Mouse (Mus musculus) Patski (cell line): ENCODE results near the gene Tpp1. TPM values are rescaled to one million over a fixed set of nuclear protein-coding genes. Genes with fewer than 3 reads are reported as not detected.

Experiments
- ATAC-seq: fragments of 100-300 bp; one replicate; pipeline ENCODE4 v1.8.0; 2021
- CTCF ChIA-PET: fragments of 350-600 bp; sonication (Branson Sonifier 250); formaldehyde crosslinking; loops from one replicate; lab custom pipeline; 2022; ENCODE audit warnings: inconsistent platforms; lab: Charles Lee
- POLR2A ChIA-PET: fragments of 350-600 bp; sonication (Branson Sonifier 250); formaldehyde crosslinking; loops from one replicate; lab custom pipeline; 2022; ENCODE audit warnings: antibody characterized with exemption, inconsistent platforms; lab: Charles Lee
- DNase-seq: peaks from one replicate; pipeline ENCODE4 v3.0.0-alpha.2; 2011; ENCODE audit warnings: low read depth, low spot score
- H3K27me3 ChIP-seq: fragments of 371-371 bp; one replicate; pipeline ENCODE4 v1.5.1; 2021
- CTCF ChIP-seq: fragments of 100-300 bp; IDR thresholded peaks from one replicate; pipeline ENCODE4 v1.5.1; 2021
- in situ Hi-C: fragments of 300-500 bp; cut with MboI; formaldehyde crosslinking; loops from 3 replicates; pipeline ENCODE4 v1.11.1; 2018; ENCODE audit warnings: low pct_unique_long_range_greater_than_20kb, mixed read lengths
- polyA plus RNA-seq: library from polyadenylated mRNA; unstranded; gene quantifications from one replicate; pipeline ENCODE4 v1.2.3, GENCODE M21; 2021

Gene Tpp1
- polyA plus RNA-seq, 1 experiment from 2014 or later = 211 TPM

DNA sequence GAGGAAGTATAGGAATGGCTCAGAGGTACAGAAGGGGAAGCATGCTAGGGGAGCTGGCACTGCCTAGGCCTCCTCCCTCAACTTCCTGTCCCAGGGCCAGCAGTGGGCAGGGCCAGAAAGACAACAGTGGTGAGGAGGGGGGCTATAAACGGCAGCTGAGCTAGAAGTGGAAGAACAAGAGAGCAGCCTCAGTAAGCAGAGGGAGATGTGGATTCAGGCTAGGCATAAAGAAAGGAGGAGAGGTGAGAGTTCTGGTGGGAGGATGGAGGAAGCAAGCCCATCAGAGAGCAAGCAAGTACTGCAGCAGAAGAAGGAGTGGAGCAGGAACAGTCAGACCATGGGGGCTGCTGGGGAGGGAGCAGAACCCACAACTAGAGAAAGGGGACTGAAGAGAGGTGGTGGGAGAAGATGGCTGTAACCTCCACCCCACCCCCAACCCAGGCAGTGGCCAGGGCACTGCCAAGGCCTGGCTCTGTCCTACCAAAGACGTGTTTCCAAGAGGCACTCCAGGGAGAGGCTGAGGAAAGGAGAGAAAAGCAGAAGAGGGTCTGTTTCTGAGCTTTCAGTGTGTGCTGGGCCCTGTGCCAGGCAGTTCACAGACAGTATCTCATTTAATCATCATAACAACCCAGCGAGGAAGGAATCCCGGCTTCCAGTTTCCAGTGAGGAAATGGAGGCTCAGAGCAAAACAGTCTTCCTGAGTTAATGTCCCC is 26.7 kb upstream of the Tpp1 start:
- ChIA-PET CTCF (no interaction called here), POLR2A (no interaction called here)
- DNase-seq (no peak), ATAC-seq (no peak)
- H3K27me3 ChIP-seq = peaks cover 2% of the 10 kb centered on the region
- TF ChIP-seq CTCF = no peak
- in situ Hi-C loops = no loop called here

DNA sequence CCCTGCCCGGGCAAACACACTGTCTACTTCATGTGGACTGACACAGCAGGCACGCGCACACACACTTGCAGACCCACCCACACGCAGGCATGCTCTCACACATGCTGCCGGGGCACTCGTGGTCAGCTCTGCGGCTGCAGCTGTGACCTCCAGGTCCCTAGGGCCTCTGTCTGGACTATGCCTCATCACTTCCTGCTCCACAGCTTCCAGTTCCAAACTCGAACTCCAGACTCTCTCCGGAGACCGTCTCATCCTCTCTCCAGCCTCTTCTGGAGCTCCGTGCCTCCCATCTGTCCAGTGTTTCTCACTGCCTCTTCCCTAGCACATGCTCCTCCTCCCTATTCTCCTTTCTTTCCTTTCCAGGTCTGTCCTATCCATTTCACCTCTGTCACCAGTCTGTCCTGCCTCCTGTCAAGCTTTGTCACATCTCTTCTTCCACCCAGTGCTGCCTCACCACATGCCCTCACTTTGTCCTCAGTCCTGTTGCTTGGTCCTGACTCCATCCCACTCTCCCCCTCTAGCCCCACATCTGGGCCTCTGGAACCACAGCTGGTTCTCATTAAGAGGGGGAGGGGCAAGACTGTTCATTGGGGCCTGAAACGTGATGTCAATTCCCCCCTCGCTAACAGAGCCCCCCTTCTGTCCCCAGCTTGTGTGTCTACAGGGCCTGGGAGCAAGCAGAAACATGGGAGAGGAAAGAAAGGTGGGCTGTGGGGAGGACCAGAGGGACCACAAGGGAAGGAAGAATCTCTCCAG is 25.9 kb upstream of the Tpp1 start:
- POLR2A ChIA-PET = no interaction called here
- DNase-seq = no peak
- no peak for ATAC-seq

DNA sequence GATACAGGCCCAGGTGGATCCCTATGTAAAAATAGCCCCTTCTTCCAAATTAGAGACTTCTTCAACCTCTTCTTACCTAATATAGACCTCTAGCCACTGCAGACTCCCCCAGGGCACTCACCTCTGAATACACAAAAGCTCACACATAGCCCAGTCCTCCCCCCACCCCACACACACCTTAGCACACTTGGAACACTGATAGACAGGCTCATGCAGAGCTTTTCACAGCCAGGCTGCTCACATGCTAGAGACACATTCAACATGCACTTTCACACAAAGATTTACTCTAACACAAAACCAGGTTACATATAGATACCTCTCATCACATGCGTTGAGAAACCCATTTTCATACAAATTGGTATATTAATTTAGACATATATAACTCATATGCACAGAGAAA is 25.3 kb upstream of the Tpp1 start:
- no peak for TF ChIP-seq CTCF

More for the DNA sequence above, 25.9 kb upstream of the Tpp1 start:
- TF ChIP-seq CTCF = no peak
- CTCF ChIA-PET = no interaction called here
- no peaks in the 10 kb centered on the region for H3K27me3 ChIP-seq
- in situ Hi-C loops = no loop called here

DNA sequence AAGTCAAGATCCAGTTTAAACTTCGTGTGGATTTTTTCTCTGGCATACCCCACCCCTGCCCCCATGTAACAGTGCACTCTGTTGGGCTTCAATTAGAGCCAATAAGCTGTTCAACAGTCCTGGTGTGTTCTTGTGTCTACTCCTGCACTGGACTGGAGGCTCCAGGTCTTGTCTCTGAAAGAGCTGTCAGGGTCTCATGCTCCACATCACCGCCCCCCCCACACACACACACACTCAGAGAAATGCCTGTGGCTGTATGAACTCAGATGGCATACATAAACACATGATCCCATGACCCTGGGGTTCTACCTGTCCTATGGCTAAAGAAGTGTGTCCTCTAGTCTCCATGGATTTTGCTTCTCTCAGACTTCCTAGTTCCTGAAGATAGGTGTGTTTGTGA is 24.0 kb upstream of the Tpp1 start:
- in situ Hi-C loops = no loop called here
- H3K27me3 ChIP-seq = no peaks in the 10 kb centered on the region
- ATAC-seq (no peak), DNase-seq (no peak)
- POLR2A ChIA-PET = no interaction called here
- CTCF ChIA-PET = interaction anchor here (1.7 kb wide), 1 partner anchor 15 kb away, joined by 3 read pairs; no protein-coding TSS in a partner anchor
- no peak for TF ChIP-seq CTCF

More for the DNA sequence above, 25.3 kb upstream of the Tpp1 start:
- H3K27me3 ChIP-seq = no peaks in the 10 kb centered on the region
- in situ Hi-C loops = no loop called here
- CTCF ChIA-PET = no interaction called here
- no peak for ATAC-seq
- DNase-seq = no peak
- POLR2A ChIA-PET = no interaction called here

DNA sequence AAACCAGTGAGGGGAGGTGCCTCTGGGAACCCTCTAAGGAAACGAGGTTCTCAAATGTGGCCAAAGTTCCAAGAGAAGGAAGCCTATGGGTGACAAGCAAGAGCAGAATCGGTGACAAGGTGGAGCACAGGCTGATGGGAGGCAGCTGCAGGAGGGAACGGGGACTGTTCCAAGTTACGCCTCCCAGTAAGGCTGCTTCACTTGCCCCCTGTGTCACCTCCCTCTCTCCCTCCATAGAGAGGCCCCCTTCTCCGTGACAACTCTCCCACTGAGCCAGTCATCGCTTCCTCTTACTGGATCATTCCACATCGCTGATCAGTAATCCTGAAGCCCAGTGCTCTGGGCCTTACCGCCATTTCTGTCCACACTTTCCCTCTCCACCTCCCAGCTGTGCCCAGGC is 22.6 kb upstream of the Tpp1 start:
- no peak for DNase-seq
- CTCF ChIA-PET = interaction anchor here (1.7 kb wide), 1 partner anchor 17 kb away, joined by 3 read pairs; no protein-coding TSS in a partner anchor
- ATAC-seq = no peak
- H3K27me3 ChIP-seq = no peaks in the 10 kb centered on the region
- in situ Hi-C loops = no loop called here
- TF ChIP-seq CTCF = no peak
- POLR2A ChIA-PET = no interaction called here

- ATAC-seq = no peak
- CTCF ChIA-PET = interaction anchor here (0.8 kb wide), 1 partner anchor 22 kb away, joined by 3 read pairs; no protein-coding TSS in a partner anchor
- POLR2A ChIA-PET = no interaction called here
- no peaks in the 10 kb centered on the region for H3K27me3 ChIP-seq
- no peak for DNase-seq
- TF ChIP-seq CTCF = no peak
- in situ Hi-C loops = no loop called here
These were observed 21.0 kb upstream of the Tpp1 start for GRCm38 (mm10) chr7:105773041-105773440.

- DNase-seq (no peak), ATAC-seq (no peak)
- ChIA-PET CTCF (no interaction called here), POLR2A (no interaction called here)
- H3K27me3 ChIP-seq = no peaks in the 10 kb centered on the region
- in situ Hi-C loops = no loop called here
- TF ChIP-seq CTCF = no peak
These were observed 20.3 kb upstream of the Tpp1 start for GRCm38 (mm10) chr7:105772331-105772730.

GRCm38 (mm10) chr7:105769959-105770358 is 17.9 kb upstream of the Tpp1 start:
- POLR2A ChIA-PET = no interaction called here
- H3K27me3 ChIP-seq = peaks cover 2% of the 10 kb centered on the region
- in situ Hi-C loops = no loop called here
- DNase-seq = no peak
- no peak for TF ChIP-seq CTCF
- CTCF ChIA-PET = no interaction called here
- ATAC-seq = no peak

DNA sequence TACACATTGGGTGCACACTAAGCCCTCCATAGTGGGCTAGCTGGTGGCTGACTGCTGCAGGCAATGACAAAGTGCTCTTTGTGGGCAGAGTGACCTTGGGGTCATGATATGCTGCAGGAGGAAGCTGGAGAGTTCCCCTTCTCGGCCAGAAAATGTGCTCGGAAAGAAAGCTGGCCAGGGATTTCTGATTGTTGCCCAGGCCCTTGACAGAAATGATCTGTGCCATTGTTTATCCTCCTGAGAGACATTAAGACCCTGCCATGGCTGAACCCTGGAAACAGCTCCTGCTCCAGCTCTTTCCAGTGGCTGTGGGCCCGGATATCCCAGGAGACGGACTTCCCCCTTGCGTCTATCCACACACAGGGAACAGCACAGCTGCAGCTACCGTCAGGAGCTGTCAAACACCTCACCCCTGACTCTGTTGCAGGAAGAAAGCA is 15.7 kb upstream of the Tpp1 start:
- ChIA-PET POLR2A (no interaction called here), CTCF (no interaction called here)
- no peak for ATAC-seq

GRCm38 (mm10) chr7:105764331-105764730 is 12.3 kb upstream of the Tpp1 start:
- no peak for DNase-seq
- in situ Hi-C loops = no loop called here
- TF ChIP-seq CTCF = no peak
- CTCF ChIA-PET = no interaction called here
- peaks cover 18% of the 10 kb centered on the region for H3K27me3 ChIP-seq
- ATAC-seq = no peak
- POLR2A ChIA-PET = no interaction called here

More for the DNA sequence above, 15.7 kb upstream of the Tpp1 start:
- in situ Hi-C loops = no loop called here
- peaks cover 4% of the 10 kb centered on the region for H3K27me3 ChIP-seq
- TF ChIP-seq CTCF = no peak
- DNase-seq = no peak

DNA sequence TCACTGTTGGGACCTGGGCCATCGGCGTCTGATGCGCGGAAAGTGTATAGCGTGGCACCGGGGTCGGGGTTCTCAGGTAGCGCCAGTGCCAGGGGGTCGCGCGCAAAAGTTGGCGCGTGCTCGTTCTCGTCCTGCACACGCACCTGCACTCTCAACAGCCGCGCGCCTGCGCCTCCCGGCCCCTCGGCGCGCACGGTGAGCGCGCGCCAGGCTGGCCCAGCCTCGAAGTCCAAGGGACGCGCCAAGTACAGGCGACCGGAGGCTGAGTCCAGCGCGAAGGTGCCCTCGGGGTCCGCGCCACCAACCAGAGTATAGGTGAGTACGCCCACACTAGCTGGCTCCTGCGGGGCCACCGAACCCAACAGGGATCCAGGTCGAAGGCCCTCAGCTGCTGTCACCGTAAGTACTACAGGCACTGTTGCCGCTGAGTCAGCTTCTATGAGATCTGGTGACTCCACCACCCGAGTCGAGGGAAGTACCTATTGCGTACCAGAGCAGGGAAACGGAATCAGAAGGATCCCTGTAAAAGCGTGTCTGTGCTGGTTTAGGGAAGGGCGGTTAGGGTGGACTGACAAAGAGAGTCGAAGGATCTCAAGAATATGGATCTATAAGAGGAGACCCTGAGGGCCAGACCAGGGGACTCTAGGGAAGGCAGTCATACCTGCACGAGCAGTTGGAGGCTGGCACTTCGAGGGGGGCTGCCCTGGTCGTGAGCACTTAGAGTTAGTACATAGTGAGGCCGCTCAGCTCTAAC is 10.7 kb upstream of the Tpp1 start:
- TF ChIP-seq CTCF = no peak
- ATAC-seq (no peak), DNase-seq (no peak)
- peaks cover 34% of the 10 kb centered on the region for H3K27me3 ChIP-seq
- CTCF ChIA-PET = no interaction called here
- POLR2A ChIA-PET = no interaction called here
- in situ Hi-C loops = no loop called here
